Mouse (Mus musculus) granulocyte monocyte progenitor cell, adult 5-6 weeks (primary cell): ENCODE measurements around the gene Apoc3. TPM values are rescaled to one million over a fixed set of nuclear protein-coding genes. Genes with fewer than 3 reads are reported as not detected.

Experiments
- ATAC-seq: replicated peaks from 2 replicates; pipeline ENCODE4 v1.8.0; 2016; ENCODE audit warnings: mild to moderate bottlenecking, moderate TSS enrichment, inconsistent platforms; ENCODE audit not compliant: poor library complexity, severe bottlenecking
- total RNA-seq, 2 experiments: library from RNA; stranded (forward) in 1 of 2; stranded (reverse) in 1 of 2; fragments of 200-712, 200-1000 nt in 1 of 2; fragments of >200 nt in 1 of 2; fragmentation: Nextera tagmentation in 1 of 2; gene quantifications; 2 replicates each; pipeline ENCODE4 v1.2.3; 2014 to 2017

The Apoc3 gene
- total RNA-seq (2014; fragmentation: Nextera tagmentation): not detected in 2 replicates
- total RNA-seq (2017): not detected in 2 replicates

DNA sequence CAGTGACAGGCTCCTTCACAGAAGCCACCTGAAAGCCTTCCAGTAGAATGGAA, at the start of gene Apoc3:
TSS of gene Apoc3 (minus strand) at position 41 of the 53 bp plus-strand sequence.
- no peak for ATAC-seq

DNA sequence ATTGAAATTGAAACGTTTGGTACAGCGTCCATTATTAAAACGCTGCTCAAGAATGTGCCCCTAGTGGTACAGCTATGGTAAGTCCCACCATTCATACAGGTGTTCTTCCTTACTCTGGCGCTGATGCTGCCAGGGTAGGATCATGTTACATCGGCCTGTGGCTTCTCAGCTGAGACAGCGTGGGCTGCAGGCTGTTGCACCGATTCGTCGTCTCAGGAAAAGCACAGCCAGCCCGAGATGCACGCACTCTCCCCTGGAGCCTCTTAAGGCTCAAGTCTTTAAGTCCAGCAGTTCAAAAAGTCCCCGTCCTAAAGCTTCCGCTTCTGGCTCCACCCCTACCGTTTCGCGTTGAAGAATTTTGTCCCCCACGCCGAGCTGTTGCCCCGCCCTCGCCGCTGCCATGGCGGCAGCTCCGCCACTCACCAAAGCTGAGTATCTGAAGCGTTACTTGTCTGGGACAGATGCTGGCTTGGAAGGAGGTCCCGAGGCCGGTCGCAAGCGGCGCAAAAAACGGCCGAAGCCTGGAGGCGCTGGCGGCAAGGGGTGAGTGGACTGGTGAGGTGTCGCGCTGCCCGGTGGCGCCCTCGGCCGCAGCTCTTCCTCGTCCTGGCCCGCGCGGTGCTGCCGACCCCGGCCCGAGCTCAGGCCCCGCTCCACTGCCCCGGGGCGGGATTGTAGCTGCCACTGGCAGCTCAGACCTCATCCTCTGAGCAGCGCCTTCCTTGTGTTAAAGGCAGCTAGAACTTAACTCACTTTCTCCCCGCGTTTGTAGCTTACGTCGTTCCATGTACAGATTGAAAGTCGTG, 47.4 kb upstream of the Apoc3 start, which contains the start of gene Bud13:
TSS of gene Bud13 (plus strand) at position 378 of the 806 bp plus-strand sequence.
- peak; percentile 93 for ATAC-seq

DNA sequence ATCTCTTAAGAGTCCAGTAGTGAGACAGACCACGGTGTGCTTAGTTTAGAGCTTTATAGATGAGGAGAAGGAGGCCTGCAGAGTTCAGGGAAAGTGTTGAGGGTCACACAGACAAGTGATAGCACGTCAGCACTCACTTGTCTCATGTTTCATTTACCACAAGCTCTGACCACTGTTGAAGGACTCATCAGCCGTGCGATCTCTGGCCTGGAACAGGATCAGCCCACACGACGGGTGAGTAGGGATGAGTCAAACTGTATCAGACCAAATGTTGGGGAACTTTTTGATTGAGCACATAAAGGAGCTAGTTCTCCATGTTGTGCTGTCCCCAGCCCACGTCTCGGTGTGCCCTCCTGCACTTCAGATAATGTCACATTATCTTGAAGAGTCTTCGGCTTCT, 39.1 kb upstream of the Apoc3 start:
- ATAC-seq: no peak

DNA sequence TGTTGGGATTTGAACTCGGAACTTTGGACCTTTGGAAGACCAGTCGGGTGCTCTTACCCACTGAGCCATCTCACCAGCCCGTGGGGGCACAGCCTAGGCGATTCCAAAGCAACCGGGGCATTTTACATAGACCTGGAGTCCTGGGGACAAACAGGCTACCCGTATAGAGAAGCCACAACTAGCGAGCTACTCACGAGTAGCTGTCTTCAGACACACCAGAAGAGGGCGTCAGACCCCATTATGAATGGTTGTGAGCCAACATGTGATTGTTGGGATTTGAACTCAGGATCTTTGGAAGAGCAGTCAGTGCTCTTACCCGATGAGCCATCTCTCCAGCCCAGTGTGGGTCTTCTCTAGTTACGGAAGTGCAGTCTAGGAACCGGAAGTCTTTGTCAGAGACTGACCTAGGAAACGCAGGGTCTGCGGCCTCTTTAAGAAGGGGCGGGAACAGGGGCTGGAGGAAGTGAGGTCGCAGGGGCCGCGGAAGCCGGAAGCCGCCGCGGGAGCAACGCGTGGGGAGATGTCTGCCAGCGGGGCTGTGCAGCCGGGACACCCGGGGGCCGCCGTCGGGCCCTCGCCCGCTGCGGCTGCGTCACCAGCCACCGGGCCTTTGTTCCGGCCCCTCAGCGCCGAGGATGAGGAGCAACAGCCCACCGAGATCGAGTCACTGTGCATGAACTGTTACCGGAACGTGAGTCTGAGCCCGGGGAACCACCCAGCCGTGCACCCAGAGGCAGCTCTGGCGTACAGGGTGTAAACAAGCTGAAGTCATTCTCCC, 37.4 kb upstream of the Apoc3 start, which contains the start of gene Zpr1:
TSS of gene Zpr1 (plus strand) at position 388 of the 778 bp plus-strand sequence.
- ATAC-seq: peak; percentile 94

DNA sequence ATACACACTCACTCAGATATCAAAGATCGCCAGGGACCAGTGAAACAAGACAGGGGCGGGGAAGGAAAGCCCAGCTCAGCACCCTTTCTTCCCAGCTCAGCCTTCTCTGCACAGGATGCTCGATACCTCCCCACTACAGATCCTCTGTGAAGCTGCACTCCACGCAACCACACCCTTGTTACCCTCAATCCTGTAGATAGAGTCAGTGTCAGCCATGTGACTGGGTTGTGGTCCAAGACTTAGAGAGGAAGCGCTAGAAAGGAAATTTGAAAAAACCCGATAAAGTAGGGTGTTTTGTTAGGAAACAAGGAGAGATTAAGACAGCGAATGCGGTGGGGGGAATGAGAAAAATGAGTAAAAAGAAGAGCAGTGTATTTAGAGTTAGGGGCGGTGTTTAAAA, 36.6 kb upstream of the Apoc3 start:
- ATAC-seq: no peak; the same call in 1 of the 2 replicates

DNA sequence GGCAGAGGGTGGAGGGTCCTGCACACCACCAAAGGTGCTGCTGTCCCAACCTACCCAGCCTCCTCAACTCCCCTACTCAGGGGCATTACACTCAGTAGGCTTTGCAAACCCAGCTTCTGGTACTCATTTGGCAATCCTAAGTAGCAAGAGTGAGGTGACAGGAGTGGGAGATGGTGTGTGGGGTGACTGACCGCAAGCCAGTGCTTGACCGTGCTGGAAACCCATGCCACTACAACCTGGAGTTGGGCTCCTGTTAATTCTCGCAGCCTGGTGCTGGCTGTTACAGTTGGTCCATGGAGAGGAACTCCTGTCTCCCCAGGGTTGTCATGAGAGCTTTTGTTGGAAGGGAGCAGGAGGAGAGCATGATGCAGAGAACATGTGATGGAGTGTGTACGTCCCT, 35.3 kb upstream of the Apoc3 start:
- no peak for ATAC-seq

DNA sequence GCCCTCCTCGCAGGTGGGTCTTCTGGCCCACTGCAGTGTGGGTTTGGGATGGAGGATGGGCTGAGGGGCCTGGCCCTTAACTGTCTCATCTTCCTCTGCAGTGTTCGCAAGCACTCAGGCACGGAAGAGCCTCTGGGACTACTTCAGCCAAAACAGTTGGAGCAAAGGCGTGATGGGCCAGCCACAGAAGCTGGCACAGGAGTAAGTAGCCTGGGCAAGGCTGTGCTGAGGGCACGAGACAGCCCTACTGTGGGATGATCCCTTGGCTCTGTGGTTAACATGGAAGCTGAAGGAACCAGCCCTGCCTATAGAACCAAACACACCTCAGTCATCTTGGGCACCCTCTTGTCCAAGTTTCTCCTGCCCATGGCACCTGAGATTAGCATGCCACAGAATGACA, 33.7 kb upstream of the Apoc3 start:
- ATAC-seq: no peak

DNA sequence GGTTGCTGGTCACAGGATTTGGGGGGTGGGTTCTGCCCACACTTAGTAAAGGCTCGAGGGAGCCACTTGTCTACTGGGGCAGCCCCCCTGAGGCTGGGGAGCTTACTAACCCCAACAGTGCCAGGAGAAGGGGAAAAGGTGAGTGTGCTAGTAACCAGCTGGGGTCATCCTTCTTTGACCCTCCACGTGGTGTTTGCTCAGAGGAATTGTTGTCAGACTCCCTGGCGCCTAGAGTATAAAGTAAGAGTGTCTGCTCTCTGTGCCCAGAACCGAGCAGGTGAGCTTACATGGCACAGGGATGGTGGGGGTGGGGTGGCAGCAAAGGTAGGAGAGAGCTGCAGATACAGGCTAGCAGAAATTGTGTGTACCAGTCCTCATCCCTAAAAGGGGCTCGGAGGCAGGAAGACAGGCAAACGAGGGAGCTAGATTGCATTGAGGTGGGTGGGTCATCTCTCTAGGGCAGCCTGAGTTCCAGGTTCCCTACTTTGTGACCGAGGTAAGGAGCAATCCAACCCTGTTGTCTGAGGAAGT, 33.0 kb upstream of the Apoc3 start, which contains the start of gene Apoa5:
TSS of gene Apoa5 (plus strand) at position 291 of the 531 bp plus-strand sequence.
- no peak for ATAC-seq

DNA sequence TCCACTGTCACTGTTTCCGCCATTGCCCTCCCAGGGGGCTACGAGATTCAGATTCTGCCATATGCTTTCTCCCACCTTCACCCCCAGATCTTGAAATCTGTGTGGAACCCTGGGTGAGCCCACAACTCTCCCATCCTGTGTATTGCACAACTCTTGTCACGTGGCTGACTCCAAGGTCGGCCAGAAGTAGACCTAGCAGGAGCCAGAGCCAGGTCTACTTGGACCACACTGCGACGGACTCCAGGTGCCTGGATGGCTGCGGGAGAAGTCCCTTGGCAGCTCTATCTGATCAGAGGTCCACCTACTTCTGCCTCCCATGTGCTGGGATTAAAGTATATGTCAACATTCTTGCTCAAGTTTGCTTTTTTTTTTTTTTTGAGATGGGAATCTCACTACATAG, 25.7 kb upstream of the Apoc3 start:
- 0 out of 2 replicates have a peak, but pooled peaks have one; percentile 31 for ATAC-seq

DNA sequence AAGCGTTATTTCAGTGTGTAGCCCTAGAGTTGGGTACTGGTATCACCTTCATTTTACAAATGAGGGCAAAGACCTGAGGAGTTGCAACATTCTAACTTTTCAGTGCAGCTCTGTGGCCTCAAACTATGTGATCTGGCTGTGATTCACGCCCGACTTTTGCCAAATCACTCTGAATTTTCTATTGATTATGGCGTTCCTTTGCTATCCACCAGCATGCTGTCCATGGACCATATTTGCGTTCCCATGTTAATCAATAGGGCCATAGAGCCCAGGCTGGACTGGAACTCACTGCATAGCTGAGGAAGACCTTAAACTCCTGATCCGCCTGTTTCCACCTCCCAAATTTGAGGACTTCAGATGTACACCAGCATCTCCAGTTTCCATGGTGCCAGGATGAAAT, 23.7 kb upstream of the Apoc3 start:
- ATAC-seq: no peak

DNA sequence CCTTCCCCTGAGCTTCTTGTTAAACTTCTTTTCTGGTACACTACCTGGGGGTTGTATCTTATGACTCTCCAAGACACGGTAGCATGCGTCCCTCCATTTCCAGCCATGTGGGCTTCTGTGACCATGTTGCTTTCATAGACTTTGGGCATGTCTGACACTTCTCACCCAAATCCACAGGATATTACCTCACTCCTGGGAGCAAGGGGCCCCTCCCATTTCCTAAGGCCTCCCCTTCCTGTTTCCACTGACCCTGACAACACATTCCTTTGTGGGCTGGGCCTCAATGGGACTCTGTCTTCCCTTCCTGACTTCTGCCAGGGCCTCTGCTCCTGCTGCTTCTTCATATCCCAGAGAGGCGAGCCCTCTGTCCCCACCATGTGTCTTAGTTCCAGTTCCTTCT, 22.1 kb upstream of the Apoc3 start:
- peak; percentile 89 for ATAC-seq

DNA sequence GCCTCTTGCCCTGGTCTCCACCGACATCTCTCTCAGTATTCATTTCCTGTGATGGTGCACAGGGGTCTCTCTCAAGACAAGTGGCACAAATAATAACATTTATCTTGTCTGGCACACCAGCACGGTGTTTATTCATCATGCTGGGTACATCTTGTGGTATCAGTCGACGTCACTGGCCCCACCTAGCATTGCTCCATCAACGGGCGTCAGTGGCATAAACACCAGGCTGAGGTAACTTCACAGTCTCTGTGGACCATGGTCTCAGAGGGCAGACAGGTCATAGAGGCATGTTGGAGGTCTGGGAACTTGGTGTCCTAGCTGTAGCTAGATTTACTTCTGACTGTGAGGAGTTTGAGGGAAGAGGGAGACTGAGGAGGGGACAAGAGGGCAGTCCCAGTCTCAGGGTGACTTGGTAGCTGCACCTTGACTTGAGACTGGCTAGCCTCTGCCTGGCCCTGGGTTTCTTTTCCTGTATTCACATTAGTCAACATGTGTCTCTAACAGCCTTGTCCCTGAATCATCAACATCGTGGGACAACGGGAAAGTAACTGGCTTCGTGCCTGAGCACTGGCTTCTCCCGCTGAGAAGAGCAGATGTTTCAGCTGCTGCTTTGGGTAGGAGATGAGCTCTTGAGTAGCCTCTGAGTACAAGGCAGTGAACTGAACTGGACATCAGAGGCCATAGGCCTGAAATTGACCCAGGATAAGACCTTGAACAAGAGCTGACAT, 21.4 kb upstream of the Apoc3 start:
- ATAC-seq: no peak

DNA sequence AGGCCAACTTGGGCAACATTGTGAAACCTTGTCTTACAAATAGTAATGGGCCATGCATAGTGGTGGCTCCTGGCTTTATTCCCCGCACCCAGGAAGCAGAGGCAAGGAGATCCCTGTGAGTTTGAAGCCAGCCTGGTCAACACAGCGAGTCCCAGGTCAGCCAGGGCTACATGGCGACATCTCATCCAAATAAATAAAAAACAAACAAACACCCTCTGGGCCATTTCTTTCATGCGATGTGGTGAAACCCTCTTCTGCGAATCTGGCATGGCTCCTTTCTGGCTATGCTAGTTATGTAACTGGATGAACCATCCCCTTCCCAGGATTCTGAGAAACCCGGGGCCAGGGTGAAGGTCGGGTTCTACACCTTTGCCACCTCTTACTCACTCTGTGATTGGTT, 20.7 kb upstream of the Apoc3 start:
- ATAC-seq: no peak

DNA sequence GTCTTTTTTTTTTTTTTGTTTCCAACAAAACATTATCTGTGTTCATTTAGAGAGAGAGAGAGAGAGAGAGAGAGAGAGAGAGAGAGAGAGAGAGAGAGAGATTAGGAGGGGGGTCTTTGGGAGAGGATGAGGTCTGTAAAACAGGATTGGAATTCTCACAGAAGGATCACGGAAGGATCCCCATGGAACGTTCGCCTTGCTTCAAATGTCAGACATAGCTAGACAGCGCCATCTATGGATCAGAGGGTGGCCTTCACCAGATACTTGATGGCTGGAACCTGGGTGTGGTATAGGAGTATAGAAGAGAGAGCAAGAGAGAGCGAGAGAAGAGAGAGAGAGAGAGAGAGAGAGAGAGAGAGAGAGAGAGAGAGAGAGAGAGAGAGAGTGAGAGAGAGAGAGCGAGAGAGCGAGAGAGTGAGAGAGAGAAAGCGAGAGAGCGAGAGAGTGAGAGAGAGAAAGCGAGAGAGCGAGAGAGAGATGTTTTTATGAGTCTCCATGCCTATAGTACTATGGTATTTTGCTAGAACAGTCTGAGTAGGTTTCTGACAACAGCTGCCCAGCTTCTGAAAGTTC, 11.4 kb upstream of the Apoc3 start:
- peak; percentile 82 for ATAC-seq

DNA sequence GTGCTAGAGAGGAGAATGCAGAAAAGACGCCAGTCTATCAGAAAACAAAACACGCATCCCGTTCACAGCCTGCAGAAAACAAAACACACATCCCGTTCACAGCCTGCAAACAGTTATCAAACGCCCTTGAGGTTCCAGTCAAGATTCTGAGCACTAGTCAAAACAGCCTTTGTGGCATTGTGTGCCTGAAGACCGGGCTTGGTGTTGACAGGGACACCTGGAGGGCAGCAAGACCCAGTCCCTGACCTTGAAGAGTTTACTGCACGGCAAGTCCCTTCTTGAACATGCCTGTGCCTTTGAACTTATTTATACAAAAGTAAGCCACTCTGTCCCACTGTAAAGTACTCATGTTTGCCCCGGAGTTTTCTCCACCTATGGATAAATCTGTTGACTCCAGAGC, 8.1 kb upstream of the Apoc3 start:
- no peak for ATAC-seq

DNA sequence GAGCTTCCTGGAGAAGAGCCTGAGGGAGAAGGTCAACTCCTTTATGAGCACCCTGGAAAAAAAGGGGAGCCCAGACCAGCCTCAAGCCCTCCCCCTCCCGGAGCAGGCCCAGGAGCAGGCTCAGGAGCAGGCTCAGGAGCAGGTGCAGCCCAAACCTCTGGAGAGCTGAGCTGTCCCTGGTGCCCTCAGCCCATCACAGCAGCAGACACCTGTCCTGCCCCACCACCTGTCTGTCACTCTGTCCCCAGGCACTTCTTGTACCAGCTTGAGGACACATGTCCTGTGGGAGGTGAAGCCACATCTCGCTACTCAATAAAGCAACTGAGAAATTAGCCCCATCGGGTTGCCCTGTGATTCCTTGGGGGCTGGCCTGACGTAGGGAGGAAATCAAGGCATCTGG, 7.7 kb upstream of the Apoc3 start:
- no peak for ATAC-seq

DNA sequence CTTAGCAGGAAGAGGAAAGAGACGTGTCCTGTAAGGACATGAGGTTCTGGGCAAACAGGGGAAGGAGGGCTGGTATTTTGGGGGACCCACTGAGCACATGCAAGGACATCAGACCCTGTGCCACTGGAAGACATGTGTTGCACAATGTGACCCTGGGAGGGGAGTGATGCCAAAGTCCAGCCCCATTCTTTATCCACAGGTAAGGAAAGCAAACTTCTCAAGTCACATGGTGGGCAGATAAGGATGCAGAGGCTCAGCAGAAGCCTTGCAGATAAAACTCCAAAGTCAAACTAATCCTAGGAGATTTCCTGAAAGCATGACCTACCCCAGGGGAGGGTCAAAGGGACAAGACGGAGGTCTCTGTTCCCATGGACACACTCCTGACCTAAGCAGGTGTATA, 6.4 kb upstream of the Apoc3 start:
- ATAC-seq: no peak

DNA sequence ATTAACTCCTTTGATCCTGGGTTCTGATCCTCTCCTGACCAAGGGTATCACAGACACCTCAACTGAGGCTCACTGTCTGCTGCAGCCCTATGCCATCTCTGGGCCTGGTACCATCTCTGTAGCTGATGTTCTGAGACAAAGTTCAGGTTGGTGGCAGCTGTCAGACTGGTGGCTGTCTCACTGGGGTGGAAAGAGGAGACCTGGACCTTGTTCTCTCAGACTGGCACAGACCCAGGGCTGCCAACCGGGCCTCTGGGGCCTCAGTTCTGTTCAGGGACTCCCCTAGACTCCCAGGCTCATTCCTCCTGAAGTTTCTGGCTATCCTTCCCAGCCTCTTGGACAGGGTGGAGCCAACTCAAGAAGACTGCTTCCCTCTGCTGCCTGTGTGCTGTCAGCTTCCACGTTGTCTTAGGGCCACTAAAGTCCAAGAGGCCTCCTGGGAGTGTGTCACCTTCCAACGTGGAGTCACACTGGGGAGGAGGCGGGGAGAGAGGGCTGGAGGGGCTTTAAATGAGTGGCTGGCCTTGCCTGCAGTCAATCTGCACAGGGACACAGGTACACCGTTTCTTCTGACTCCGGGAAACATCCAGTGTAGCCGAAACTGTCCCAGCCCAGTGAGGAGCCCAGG, 5.2 kb upstream of the Apoc3 start, which contains the start of gene Apoa4:
TSS of gene Apoa4 (plus strand) at position 171 of the 628 bp plus-strand sequence.
- ATAC-seq: no peak

DNA sequence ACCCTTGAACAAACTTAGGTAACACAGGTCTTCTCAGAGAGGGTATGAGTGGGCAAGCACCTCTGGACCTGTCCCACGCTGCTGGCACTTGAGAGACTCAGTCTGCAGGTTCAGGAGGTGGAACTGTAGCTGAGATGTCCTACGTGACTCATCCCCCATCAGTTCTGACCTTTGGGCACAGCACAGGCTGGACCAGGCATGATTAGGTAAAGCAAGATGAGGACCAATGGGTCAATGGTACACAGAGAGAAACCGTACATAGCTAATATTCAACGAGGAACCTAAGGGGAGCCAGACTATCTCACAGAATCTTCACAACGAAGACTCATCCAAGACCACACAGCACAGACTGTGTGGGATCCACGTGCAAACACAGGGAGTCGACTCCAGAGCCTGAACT, 3.4 kb upstream of the Apoc3 start:
- no peak for ATAC-seq

DNA sequence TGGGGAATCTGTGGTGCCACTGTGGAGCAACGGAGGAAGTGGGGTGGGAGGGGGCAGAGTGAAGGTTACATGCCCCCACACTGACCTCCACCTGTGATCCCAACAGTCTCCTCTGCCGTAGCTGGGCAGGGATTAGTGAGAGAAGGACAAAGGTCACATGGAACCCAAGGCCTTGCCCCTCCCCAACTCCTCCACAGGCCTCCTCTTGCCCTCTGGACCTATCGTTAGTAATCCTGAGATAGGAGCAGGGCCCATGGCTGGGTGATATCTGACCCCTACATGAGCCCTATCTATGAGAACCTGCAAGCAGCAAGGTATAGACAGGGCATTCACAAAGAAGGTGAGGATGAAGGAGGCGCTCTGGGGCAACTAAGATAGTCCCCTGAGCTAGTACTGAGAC, 213 bp upstream of the Apoc3 start:
- no peak for ATAC-seq
